Comparison of ENCODE assay signal across 31 mouse cellular contexts in the genomic region with DNA sequence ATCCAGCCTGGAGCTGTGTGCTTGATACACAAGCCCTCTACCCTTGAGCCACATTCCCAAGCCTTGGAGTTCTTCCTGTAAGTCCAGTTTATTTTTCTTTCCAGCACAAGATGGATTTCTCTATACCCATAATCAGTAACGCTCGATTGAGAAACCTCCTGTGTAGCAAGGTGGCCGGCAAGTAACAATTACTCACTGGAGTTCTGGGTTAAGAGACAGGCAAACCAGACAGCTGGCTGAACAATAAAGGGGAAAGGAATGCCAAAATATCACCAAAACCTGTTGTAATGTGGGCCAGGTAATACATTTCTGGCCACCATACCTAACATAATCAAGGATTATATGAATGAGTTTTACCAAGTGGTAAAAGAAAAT.
DNase-seq lines count a peak whose midpoint lies in the region; ATAC-seq and TF ChIP-seq lines count a peak whose summit lies in the region.
"Had no signal": no experiment of that assay in that cellular context is flagged by ENCODE, and none has a peak within 500 bp of the region (broad histone marks: within the 10 kb centered on the region; RNA-seq: fewer than 3 reads in every experiment).

No protein-coding gene starts in this region.

- TF ChIP-seq CTCF in intestine, postnatal 0 days (IDR thresholded peaks at IDR 0.05; ENCODE audit: low read depth), result no peak

- H3K4me3 ChIP-seq in midbrain, embryonic 11.5 days (ENCODE audit: low read depth, low read length), result no peak overlapping the region
- no peak overlapping the region for H3K4me3 ChIP-seq in midbrain, embryonic 16.5 days (ENCODE audit: low read depth, low read length)
- no peak overlapping the region for H3K4me3 ChIP-seq in embryonic facial prominence, embryonic 10.5 days
- no peak overlapping the region for H3K4me3 ChIP-seq in intestine, postnatal 0 days (ENCODE audit: low read depth, low read length)
- H3K4me3 ChIP-seq: embryonic facial prominence, embryonic 12.5 days; embryonic facial prominence, embryonic 15.5 days; forebrain, embryonic 12.5 days; forebrain, embryonic 15.5 days; heart, embryonic 12.5 days; heart, embryonic 15.5 days; hindbrain, embryonic 10.5 days; hindbrain, embryonic 13.5 days; intestine, embryonic 15.5 days had no signal

- no peak overlapping the region for H3K27ac ChIP-seq in midbrain, embryonic 11.5 days (ENCODE audit: low read depth, low read length)
- H3K27ac ChIP-seq in midbrain, embryonic 16.5 days (ENCODE audit: low read length), result no peak overlapping the region
- no peak overlapping the region for H3K27ac ChIP-seq in embryonic facial prominence, embryonic 10.5 days (replicated peaks)
- H3K27ac ChIP-seq in intestine, postnatal 0 days (ENCODE audit: low read depth, low read length), result no peak overlapping the region
- H3K27ac ChIP-seq: embryonic facial prominence, embryonic 12.5 days; embryonic facial prominence, embryonic 15.5 days; forebrain, embryonic 12.5 days; forebrain, embryonic 15.5 days; heart, embryonic 15.5 days; hindbrain, embryonic 10.5 days; hindbrain, embryonic 13.5 days; intestine, embryonic 15.5 days had no signal

- H3K9ac ChIP-seq in midbrain, embryonic 11.5 days (ENCODE audit: low read length), result no peak overlapping the region
- H3K9ac ChIP-seq in midbrain, embryonic 16.5 days (ENCODE audit: low read depth, low read length), result no peak overlapping the region
- H3K9ac ChIP-seq in intestine, postnatal 0 days (ENCODE audit: low read depth, low read length), result no peak overlapping the region
- H3K9ac ChIP-seq: embryonic facial prominence, embryonic 12.5 days; embryonic facial prominence, embryonic 15.5 days; forebrain, embryonic 12.5 days; forebrain, embryonic 15.5 days; heart, embryonic 12.5 days; heart, embryonic 15.5 days; hindbrain, embryonic 13.5 days; intestine, embryonic 15.5 days had no signal

- no peaks in the 10 kb centered on the region for H3K9me3 ChIP-seq in midbrain, embryonic 11.5 days (ENCODE audit: control insufficient read depth, low read length)
- H3K9me3 ChIP-seq in midbrain, embryonic 16.5 days (replicated peaks; ENCODE audit: control insufficient read depth, low read length, poor library complexity, severe bottlenecking), result no peaks in the 10 kb centered on the region
- H3K9me3 ChIP-seq in embryonic facial prominence, embryonic 10.5 days, result no peaks in the 10 kb centered on the region
- no peaks in the 10 kb centered on the region for H3K9me3 ChIP-seq in intestine, postnatal 0 days (ENCODE audit: control insufficient read depth)
- H3K9me3 ChIP-seq: embryonic facial prominence, embryonic 12.5 days; embryonic facial prominence, embryonic 15.5 days; forebrain, embryonic 12.5 days; forebrain, embryonic 15.5 days; heart, embryonic 12.5 days; heart, embryonic 15.5 days; hindbrain, embryonic 10.5 days; hindbrain, embryonic 13.5 days; intestine, embryonic 15.5 days had no signal

- H3K36me3 ChIP-seq in midbrain, embryonic 11.5 days (ENCODE audit: control insufficient read depth, insufficient read depth, low read length), result no peaks in the 10 kb centered on the region
- no peaks in the 10 kb centered on the region for H3K36me3 ChIP-seq in midbrain, embryonic 16.5 days (ENCODE audit: control insufficient read depth, insufficient read depth, low read length)
- no peaks in the 10 kb centered on the region for H3K36me3 ChIP-seq in embryonic facial prominence, embryonic 10.5 days (replicated peaks)
- H3K36me3 ChIP-seq in intestine, postnatal 0 days (ENCODE audit: control insufficient read depth, insufficient read depth), result no peaks in the 10 kb centered on the region
- H3K36me3 ChIP-seq: embryonic facial prominence, embryonic 12.5 days; embryonic facial prominence, embryonic 15.5 days; forebrain, embryonic 12.5 days; forebrain, embryonic 15.5 days; G1E; heart, embryonic 12.5 days; heart, embryonic 15.5 days; hindbrain, embryonic 10.5 days; hindbrain, embryonic 13.5 days; intestine, embryonic 15.5 days had no signal

- H3K4me2 ChIP-seq in midbrain, embryonic 11.5 days, result no peak overlapping the region
- H3K4me2 ChIP-seq in midbrain, embryonic 16.5 days (ENCODE audit: low read length), result no peak overlapping the region
- H3K4me2 ChIP-seq in intestine, postnatal 0 days (replicated peaks; ENCODE audit: low read depth), result no peak overlapping the region
- H3K4me2 ChIP-seq: embryonic facial prominence, embryonic 12.5 days; embryonic facial prominence, embryonic 15.5 days; forebrain, embryonic 12.5 days; forebrain, embryonic 15.5 days; heart, embryonic 12.5 days; heart, embryonic 15.5 days; hindbrain, embryonic 13.5 days; intestine, embryonic 15.5 days had no signal

- no peak for ATAC-seq in midbrain, embryonic 11.5 days (ENCODE audit: low FRiP score)
- ATAC-seq in midbrain, embryonic 16.5 days, result no peak
- ATAC-seq in granulocyte monocyte progenitor cell, adult 5-6 weeks (replicated peaks; ENCODE audit: poor library complexity, severe bottlenecking), result peak; percentile 40; the same call in 1 of the 2 replicates
- no peak for ATAC-seq in intestine, postnatal 0 days
- ATAC-seq: forebrain, embryonic 15.5 days; hindbrain, embryonic 16.5 days had no signal

- DNase-seq in embryo, embryonic 10.5 days (ENCODE audit: low spot score), result peak; percentile 17
- DNase-seq in embryo, embryonic 9.5 days (ENCODE audit: extremely low spot score), result no peak
- DNase-seq in midbrain, embryonic 11.5 days (ENCODE audit: low spot score, missing footprints), result peak; percentile 64
- DNase-seq in mesoderm, embryonic 11.5 days (ENCODE audit: low read depth, low spot score), result peak; percentile 47
- no peak for DNase-seq in embryonic facial prominence, embryonic 10.5 days (ENCODE audit: low spot score)
- DNase-seq: adrenal gland, adult 8-10 months; adrenal gland, postnatal 25 days; B cell, adult 2 months; cerebellum, adult 11 months; cerebellum, adult 2 months; cerebellum, adult 9-11 months; cerebellum, postnatal 25 days; embryo, embryonic 11 days; gastrocnemius, postnatal 25 days; heart, postnatal 10 days; heart, postnatal 36 days had no signal

- H3K4me1 ChIP-seq in midbrain, embryonic 11.5 days (ENCODE audit: control insufficient read depth, insufficient read depth, low read length), result no peaks in the 10 kb centered on the region
- no peaks in the 10 kb centered on the region for H3K4me1 ChIP-seq in midbrain, embryonic 16.5 days (ENCODE audit: control insufficient read depth, insufficient read depth, low read length)
- no peaks in the 10 kb centered on the region for H3K4me1 ChIP-seq in embryonic facial prominence, embryonic 10.5 days
- no peaks in the 10 kb centered on the region for H3K4me1 ChIP-seq in intestine, postnatal 0 days (replicated peaks; ENCODE audit: control insufficient read depth, insufficient read depth, low read length)
- H3K4me1 ChIP-seq: embryonic facial prominence, embryonic 12.5 days; forebrain, embryonic 12.5 days; forebrain, embryonic 15.5 days; heart, embryonic 15.5 days; hindbrain, embryonic 10.5 days; hindbrain, embryonic 13.5 days; intestine, embryonic 15.5 days had no signal

- no peaks in the 10 kb centered on the region for H3K27me3 ChIP-seq in midbrain, embryonic 11.5 days (ENCODE audit: control insufficient read depth, insufficient read depth, low read length)
- no peaks in the 10 kb centered on the region for H3K27me3 ChIP-seq in midbrain, embryonic 16.5 days (ENCODE audit: control insufficient read depth, insufficient read depth, low read depth, low read length)
- H3K27me3 ChIP-seq in embryonic facial prominence, embryonic 10.5 days (replicated peaks; ENCODE audit: low read depth, poor library complexity, severe bottlenecking), result no peaks in the 10 kb centered on the region
- H3K27me3 ChIP-seq in intestine, postnatal 0 days (replicated peaks; ENCODE audit: control insufficient read depth, insufficient read depth, low read length), result no peaks in the 10 kb centered on the region
- H3K27me3 ChIP-seq: CH12.LX; embryonic facial prominence, embryonic 12.5 days; embryonic facial prominence, embryonic 15.5 days; forebrain, embryonic 12.5 days; forebrain, embryonic 15.5 days; heart, embryonic 12.5 days; heart, embryonic 15.5 days; hindbrain, embryonic 13.5 days; intestine, embryonic 15.5 days had no signal

- 87% methylated on average over 3 of the region's 3 CpGs for WGBS in midbrain, embryonic 11.5 days
- 68% methylated on average over 3 of the region's 3 CpGs for WGBS in midbrain, embryonic 16.5 days
- WGBS in embryonic facial prominence, embryonic 10.5 days, result 63% methylated on average over 3 of the region's 3 CpGs
- 35% methylated on average over 3 of the region's 3 CpGs for WGBS in intestine, postnatal 0 days

Comparison
In these comparisons a context has a peak if more than half of its experiments do, and no peak if none do; other contexts are left out.
1. DNase-seq: peak in embryo, embryonic 10.5 days (single experiment), midbrain, embryonic 11.5 days (single experiment) and mesoderm, embryonic 11.5 days (single experiment); none in embryo, embryonic 9.5 days (single experiment) and embryonic facial prominence, embryonic 10.5 days (single experiment).